Mouse (Mus musculus) spleen, adult 12 weeks (tissue): ENCODE results near the gene Cd6.

ENCODE experiments used
- DNase-seq: peaks from one replicate; pipeline ENCODE4 v3.0.0; 2022; ENCODE audit warnings: low spot score

Cd6 gene

DNA sequence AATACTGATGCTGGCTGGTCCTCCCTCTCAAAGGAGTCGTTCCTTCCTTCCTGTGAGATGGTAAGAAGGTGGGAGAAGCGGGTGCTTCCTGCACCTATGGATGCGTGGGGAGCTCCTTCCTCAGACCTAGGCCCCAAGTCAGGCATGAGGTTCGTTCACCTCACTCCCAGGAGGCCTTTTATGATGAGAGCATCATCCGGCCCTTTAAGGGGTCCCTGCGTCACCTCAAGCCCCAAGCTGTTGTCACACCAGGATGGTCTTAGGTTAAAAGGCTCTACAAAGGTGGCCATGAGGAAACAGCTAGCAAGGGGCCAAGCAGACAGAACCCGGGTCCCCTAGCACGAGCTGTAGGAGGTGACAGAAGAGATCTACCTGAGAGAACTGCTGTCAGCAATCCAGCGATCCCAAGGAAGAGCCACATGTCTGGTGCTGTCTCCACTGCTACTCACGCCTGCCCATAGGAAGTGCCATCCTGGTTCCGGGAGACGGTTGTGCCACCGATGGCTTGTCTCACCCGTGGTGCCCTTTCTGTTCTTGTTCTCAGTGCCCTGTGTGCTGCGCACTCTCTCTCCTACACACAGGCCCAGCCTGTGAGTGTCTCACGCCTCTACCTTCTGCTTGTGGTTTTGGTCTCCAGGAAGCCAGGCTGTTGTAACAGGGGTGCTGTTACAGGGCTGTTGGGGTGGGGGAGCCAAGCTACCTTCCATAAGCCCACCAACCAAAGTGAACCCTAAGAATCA is at the start of gene Cd6:
TSS of gene Cd6 (minus strand) at position 623 of the 740 bp plus-strand sequence.
- no peak for DNase-seq

DNA sequence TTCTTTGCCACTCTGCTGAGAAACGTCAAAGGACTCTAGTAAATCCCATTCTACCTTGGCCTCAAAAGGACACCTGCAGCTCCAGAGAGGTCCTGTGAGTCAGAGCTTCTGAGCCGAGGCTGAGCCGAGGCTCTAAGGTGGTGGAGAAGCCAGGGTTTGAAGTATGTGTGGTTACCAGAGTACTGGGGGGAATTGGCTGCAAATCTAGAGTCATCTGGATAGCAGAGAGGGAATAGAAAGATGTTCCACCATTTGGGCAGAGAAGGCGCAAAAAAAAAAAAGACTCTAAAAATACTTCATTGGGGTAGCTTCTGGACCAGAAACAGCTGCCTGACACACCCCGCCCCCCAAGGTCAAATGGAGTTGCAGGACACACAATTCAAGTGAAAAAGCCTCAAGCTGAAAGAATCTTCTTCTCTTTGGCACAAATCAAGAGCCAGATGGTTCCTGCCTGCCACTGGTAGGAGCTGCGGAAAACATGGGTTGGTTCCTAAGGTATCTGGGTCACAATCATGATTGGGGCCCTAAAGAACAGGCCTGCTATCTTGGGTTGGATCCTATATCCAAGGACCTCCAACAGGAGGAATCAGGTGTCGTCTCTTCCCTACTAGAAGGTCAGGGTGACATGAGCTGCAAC is 48.5 kb upstream of the Cd6 start:
- no peak for DNase-seq

DNA sequence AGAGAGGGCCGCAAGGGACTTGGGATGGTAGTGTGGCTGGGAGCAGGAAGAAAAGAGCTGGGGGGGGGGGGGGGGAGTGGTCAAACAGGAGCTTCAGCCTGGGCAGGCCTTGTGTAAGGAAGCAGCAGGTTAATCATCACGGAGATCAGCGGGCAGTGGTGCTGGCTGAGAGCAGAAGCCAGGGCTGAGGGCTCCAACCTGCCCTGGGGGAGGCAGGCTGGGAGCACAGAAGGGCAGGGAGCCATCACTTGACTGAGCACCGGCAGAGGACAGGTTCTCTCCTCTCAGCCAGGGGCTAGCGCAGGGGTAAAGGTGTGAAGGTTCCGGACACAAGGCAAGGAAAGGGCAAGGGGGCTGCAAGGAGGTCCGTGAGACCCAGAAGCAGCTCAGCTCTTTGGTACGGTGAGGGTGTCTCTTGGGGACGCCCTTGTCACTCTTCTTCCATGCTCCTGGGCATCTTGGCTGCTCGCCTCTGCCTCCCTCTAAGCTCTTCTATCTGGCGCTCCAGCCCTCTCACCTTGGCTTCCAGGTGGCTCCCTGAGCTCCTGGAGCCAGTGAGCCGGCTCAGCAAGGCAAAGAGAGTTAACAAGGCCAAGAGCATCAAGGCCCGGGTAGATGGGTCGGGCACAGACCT is 41.6 kb upstream of the Cd6 start:
- no peak for DNase-seq

DNA sequence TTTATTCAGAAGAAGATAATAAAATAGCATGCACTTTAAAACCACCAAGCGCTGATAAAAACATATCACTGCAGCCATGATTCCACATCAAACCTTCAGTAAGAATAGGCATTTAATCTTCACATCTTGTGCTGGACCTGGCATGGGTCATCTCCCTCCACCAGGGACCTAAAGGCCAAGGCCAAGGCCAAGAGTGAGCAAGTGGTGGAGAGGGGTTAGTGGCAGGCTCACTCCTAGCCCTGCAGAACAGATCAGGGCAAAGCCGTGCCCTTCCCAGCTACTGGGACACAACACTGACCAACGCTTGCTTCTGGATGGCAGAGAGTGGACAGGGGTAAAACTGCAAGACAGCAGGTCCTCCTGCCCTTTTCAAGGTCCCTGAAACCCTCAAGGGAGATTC is 40.8 kb upstream of the Cd6 start:
- no peak for DNase-seq

GRCm38 (mm10) chr19:10869886-10870527 is 40.1 kb upstream of the Cd6 start, which contains the start of gene Tmem132a:
Gene Tmem132a, minus strand, starts transcription at chr19:10869940.
- no peak for DNase-seq

GRCm38 (mm10) chr19:10869241-10869885 is 39.5 kb upstream of the Cd6 start:
- DNase-seq, result no peak

GRCm38 (mm10) chr19:10868623-10869141 is 38.8 kb upstream of the Cd6 start:
- DNase-seq, result no peak

- DNase-seq, result no peak
Observed at GRCm38 (mm10) chr19:10867946-10868622, 38.2 kb upstream of the Cd6 start.

- DNase-seq, result no peak
Observed at GRCm38 (mm10) chr19:10866351-10866750, 36.5 kb upstream of the Cd6 start.

DNA sequence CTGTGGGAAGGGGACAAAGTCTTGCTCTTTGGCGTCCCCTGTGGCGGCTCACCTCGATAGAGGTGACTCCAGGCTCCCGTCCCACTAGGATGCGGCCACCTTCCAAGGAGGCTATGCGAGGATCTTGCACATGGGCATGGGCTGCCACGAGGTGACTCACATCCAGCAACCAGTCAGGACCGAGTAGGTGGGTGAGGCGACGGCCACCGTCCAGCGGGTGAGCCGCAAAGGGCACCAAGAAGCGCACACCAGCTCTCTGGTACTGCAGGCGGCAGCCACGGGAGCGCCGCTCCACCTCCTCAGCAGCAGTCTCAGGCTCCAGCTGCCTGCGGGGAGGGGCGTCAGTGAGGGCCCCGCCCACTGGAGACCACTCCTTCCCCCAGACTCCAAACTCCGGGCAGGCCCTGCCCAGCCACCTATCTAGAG is 30.2 kb upstream of the Cd6 start:
- no peak for DNase-seq

DNA sequence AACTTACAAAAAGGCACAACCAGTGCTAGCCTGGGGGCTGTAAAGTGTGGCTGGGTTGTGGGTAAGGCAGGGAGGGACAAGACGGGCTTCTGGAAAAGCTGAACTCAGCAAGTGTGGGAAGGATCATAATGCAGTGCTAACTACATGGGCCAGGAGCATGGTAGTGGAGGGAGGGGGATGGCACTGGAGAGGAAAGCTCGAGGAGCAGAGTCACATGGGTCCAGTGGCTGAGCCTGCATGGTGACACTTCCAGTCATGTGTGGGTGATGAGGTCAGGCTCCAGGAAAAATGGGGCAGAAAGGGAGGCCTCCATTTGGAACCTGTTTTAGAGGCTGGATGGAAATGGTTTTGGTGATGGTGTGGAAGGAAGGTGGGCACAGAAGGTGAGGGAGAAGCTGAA is 26.7 kb upstream of the Cd6 start:
- no peak for DNase-seq

DNA sequence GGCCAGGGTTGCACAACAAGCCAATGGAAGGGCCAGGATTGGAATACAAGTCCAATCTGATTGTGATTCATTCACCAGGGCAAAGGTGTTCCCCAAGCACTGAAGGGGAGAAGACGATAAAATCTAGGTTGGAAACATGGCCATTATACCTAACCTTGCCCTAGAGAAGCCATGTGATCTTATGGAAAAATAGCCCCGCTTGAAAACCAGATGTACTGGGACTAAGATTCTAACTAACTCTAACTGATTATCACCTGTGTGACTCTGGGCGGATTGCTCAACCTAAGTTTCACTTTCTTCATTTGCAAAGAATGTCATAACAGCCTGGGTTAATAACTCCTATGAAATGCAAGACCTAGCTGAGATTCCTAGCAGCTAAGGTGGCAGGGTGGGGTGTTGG is 25.6 kb upstream of the Cd6 start:
- DNase-seq, result no peak

- no peak for DNase-seq
Observed at GRCm38 (mm10) chr19:10847311-10848087, 17.6 kb upstream of the Cd6 start.

DNA sequence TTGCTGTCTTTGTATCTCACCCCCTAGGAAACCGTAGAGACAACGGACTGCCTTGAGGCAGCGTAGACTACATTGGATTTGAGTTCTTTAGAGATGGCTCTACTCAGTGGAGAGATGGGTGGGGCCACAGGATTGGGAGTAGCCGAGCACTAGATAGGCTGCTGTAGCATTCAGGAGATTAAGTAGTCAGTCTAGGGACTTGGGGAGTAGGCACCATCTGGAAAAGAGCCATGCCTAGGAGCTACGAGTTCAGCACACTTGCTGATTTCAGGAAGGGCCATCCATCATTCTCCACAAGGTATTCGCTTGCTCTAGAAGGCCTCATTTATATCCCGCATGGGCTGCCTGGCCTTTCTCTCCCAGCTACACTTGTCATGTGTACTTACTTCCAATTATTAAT is 16.3 kb upstream of the Cd6 start:
- no peak for DNase-seq

DNA sequence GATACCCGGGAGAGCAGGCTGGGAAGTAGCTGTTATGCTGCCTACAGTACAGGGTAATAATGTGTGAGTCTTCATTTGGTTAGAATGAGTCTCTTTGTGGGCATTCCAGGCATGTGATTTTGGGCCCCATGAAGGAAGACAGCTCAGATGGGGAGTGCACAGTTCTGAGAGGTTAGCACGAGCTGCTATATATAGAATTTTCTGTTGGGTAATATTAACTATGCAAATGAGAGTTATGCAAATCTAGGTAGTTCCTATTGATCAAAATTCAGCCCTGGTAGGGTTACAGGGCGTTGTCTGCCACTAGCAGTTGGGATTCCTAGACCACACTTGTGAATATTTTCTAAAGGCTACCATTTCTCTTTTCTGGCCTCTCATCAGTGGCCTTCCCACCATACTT is 15.6 kb upstream of the Cd6 start:
- DNase-seq, result no peak

- no peak for DNase-seq
Observed at GRCm38 (mm10) chr19:10844206-10844605, 14.3 kb upstream of the Cd6 start.

- DNase-seq, result peak; percentile 18
Observed at GRCm38 (mm10) chr19:10842914-10843313, 13.1 kb upstream of the Cd6 start.

DNA sequence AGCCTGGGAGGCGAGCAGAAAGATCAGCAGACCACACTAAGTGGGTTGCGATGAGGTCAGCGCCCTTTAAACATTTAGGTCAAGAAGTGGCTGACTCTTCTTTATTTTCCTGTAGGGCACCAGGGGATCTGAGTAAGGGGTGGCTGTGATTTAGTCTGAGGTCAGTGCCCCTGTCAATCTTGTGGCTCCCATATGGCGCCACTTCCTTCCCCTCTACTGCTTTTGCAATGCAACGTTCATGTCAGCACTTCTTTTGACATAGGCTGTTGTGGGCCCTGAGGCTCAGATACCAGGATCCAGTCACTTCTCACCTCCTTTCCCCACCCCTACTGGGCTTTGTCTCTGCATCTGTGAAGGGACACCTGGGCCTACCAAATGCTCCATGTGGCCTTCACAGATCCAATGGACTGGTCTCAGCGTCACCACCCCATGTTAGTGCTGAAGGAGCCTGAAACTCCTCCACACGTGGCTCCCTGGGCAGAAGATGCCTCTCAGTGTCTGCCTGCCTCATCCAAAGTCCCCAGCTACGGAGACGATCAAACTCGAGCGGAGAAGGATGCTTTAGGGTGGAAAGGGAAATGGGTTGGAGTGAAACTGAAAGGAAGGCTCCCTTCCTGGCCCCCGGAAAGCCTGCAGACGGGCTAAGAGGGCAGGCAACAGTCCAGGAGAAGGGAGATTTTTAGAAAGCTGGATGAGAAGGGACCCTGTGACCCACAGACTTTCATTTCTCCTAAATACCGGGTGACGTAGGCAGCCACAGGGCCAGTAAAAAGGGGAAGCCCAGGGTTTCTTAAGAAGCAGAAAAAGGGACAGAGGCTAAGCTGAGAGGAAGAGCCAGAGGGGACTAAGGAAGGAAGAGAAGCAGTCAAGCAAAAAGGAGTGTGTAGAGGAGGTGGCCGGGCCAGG is 12.1 kb upstream of the Cd6 start:
- DNase-seq, result peak; percentile 19
